Mouse (Mus musculus) heart, embryonic 16.5 days (tissue): ENCODE data around the gene Dlk1. TPM values are rescaled to one million over a fixed set of nuclear protein-coding genes. Genes with fewer than 3 reads are reported as not detected.
"Not testable (repeated sequence)": the region's sequence is repeated elsewhere in the genome, so short reads cannot be mapped to it uniquely, and the experiment has no call there.

Source experiments
- ATAC-seq: fragments of 200-750 bp; cut with Nextera tagmentation; replicated peaks from 2 replicates; pipeline ENCODE4 v1.8.0; 2017; ENCODE audit warnings: moderate number of reproducible peaks; ENCODE audit not compliant: insufficient read depth, low FRiP score; ENCODE audit errors: extremely low read depth
- H3K27ac ChIP-seq: fragments of 300-500 bp; sonication (generic); 2 replicates; pipeline ENCODE4 v1.5.1; 2014; ENCODE audit warnings: mild to moderate bottlenecking, low read length, control low read depth, moderate library complexity
- H3K27me3 ChIP-seq: fragments of 300-500 bp; sonication (generic); 2 replicates; pipeline ENCODE4 v1.6.1; 2014; ENCODE audit warnings: low read length, mixed read lengths; ENCODE audit not compliant: control insufficient read depth, insufficient read depth
- H3K36me3 ChIP-seq: fragments of 300-500 bp; sonication (generic); 2 replicates; pipeline ENCODE4 v1.6.1; 2014; ENCODE audit not compliant: control insufficient read depth, insufficient read depth
- H3K4me1 ChIP-seq: fragments of 300-500 bp; sonication (generic); 2 replicates; pipeline ENCODE4 v1.6.1; 2014; ENCODE audit warnings: low read length, mixed read lengths; ENCODE audit not compliant: control insufficient read depth, insufficient read depth
- H3K4me2 ChIP-seq: fragments of 300-500 bp; sonication (generic); 2 replicates; pipeline ENCODE4 v1.6.1; 2014; ENCODE audit warnings: low read depth, mild to moderate bottlenecking, control low read depth, low read length
- H3K4me3 ChIP-seq: fragments of 300-500 bp; sonication (generic); 2 replicates; pipeline ENCODE4 v1.5.1; 2014; ENCODE audit warnings: mild to moderate bottlenecking, control low read depth, low read length
- H3K9ac ChIP-seq: fragments of 300-500 bp; sonication (generic); 2 replicates; pipeline ENCODE4 v1.6.1; 2014; ENCODE audit warnings: low read length, control low read depth
- H3K9me3 ChIP-seq: fragments of 300-500 bp; sonication (generic); replicated peaks from 2 replicates; pipeline ENCODE4 v1.6.1; 2016; ENCODE audit warnings: low read length; ENCODE audit not compliant: control insufficient read depth
- WGBS: fragments of 180-500 bp; shearing (Covaris S2); extraction: QIAGEN DNeasy Blood & Tissue Kit; methylation state at CpG from one replicate; pipeline ENCODE4 v1.1.7; 2014; 5-methylcytosine and 5-hydroxymethylcytosine counted together
- polyA plus RNA-seq: library from polyadenylated mRNA; unstranded; fragments of >200 nt; fragmentation: Nextera tagmentation; extraction: Ambion mirVana; gene quantifications from 2 replicates; pipeline ENCODE4 v1.2.1, GENCODE M21; 2015

Gene Dlk1
- polyA plus RNA-seq, 1 experiment from 2014 or later: 169 TPM

- H3K4me2 ChIP-seq: peak overlapping the region; percentile 59
- no peaks in the 10 kb centered on the region for H3K36me3 ChIP-seq
- no peak overlapping the region for H3K27ac ChIP-seq
- no peak for ATAC-seq
- H3K27me3 ChIP-seq: peaks cover 63% of the 10 kb centered on the region
- peaks cover 5% of the 10 kb centered on the region; the same call in 1 of the 2 replicates for H3K4me1 ChIP-seq
- no peaks in the 10 kb centered on the region for H3K9me3 ChIP-seq
- WGBS: 33% methylated on average over 10 of the region's 10 CpGs
- no peak overlapping the region; the same call in 1 of the 2 replicates for H3K4me3 ChIP-seq
- no peak overlapping the region for H3K9ac ChIP-seq
Measured at GRCm38 (mm10) chr12:109458896-109459295, 6.3 kb downstream of the Dlk1 start.

- no peak for ATAC-seq
- peak overlapping the region; percentile 59 for H3K4me2 ChIP-seq
- H3K36me3 ChIP-seq: no peaks in the 10 kb centered on the region
- no peaks in the 10 kb centered on the region for H3K9me3 ChIP-seq
- 39% methylated on average over 49 of the region's 49 CpGs for WGBS
- H3K9ac ChIP-seq: 0 out of 2 replicates have a peak overlapping the region, but pooled peaks have one; percentile 13
- peak overlapping the region; percentile 34 for H3K4me3 ChIP-seq
- H3K27ac ChIP-seq: no peak overlapping the region
- peaks cover 55% of the 10 kb centered on the region for H3K27me3 ChIP-seq
- peaks cover 5% of the 10 kb centered on the region; the same call in 1 of the 2 replicates for H3K4me1 ChIP-seq
Measured at GRCm38 (mm10) chr12:109459481-109460401, 7.1 kb downstream of the Dlk1 start.

GRCm38 (mm10) chr12:109462594-109462993, 10.0 kb downstream of the Dlk1 start:
- Histone ChIP-seq H3K4me3 (no peak overlapping the region), H3K36me3 (no peaks in the 10 kb centered on the region), H3K4me1 (peaks cover 5% of the 10 kb centered on the region; the same call in 1 of the 2 replicates), H3K9ac (no peak overlapping the region), H3K27me3 (peaks cover 31% of the 10 kb centered on the region), H3K27ac (no peak overlapping the region), H3K9me3 (no peaks in the 10 kb centered on the region), H3K4me2 (no peak overlapping the region)
- ATAC-seq: no peak
- 65% methylated on average over 10 of the region's 10 CpGs for WGBS

GRCm38 (mm10) chr12:109467417-109467816, 14.8 kb downstream of the Dlk1 start:
- not testable (repeated sequence) for H3K4me2 ChIP-seq, ATAC-seq, H3K27me3 ChIP-seq, H3K4me3 ChIP-seq, H3K27ac ChIP-seq, H3K9me3 ChIP-seq, H3K9ac ChIP-seq, H3K36me3 ChIP-seq, H3K4me1 ChIP-seq
- WGBS: 83% methylated on average over 4 of the region's 4 CpGs

GRCm38 (mm10) chr12:109469793-109470192, 17.2 kb downstream of the Dlk1 start:
- WGBS: 80% methylated on average over 8 of the region's 8 CpGs
- no peaks in the 10 kb centered on the region for H3K9me3 ChIP-seq
- H3K4me2 ChIP-seq: no peak overlapping the region
- ATAC-seq: no peak
- no peaks in the 10 kb centered on the region; the same call in 1 of the 2 replicates for H3K4me1 ChIP-seq
- no peak overlapping the region for H3K27ac ChIP-seq
- no peaks in the 10 kb centered on the region for H3K36me3 ChIP-seq
- no peak overlapping the region for H3K4me3 ChIP-seq
- no peaks in the 10 kb centered on the region for H3K27me3 ChIP-seq
- no peak overlapping the region for H3K9ac ChIP-seq

GRCm38 (mm10) chr12:109472627-109473026, 20.0 kb downstream of the Dlk1 start:
- no peak overlapping the region for H3K27ac ChIP-seq
- no peaks in the 10 kb centered on the region for H3K27me3 ChIP-seq
- H3K9me3 ChIP-seq: no peaks in the 10 kb centered on the region
- WGBS: 83% methylated on average over 11 of the region's 11 CpGs
- H3K36me3 ChIP-seq: no peaks in the 10 kb centered on the region
- no peak overlapping the region for H3K4me2 ChIP-seq
- no peak for ATAC-seq
- H3K9ac ChIP-seq: no peak overlapping the region
- no peaks in the 10 kb centered on the region; the same call in 1 of the 2 replicates for H3K4me1 ChIP-seq
- no peak overlapping the region for H3K4me3 ChIP-seq

- Histone ChIP-seq H3K9me3 (no peaks in the 10 kb centered on the region), H3K4me3 (no peak overlapping the region), H3K36me3 (no peaks in the 10 kb centered on the region), H3K4me2 (no peak overlapping the region), H3K27ac (no peak overlapping the region), H3K9ac (no peak overlapping the region), H3K27me3 (no peaks in the 10 kb centered on the region), H3K4me1 (no peaks in the 10 kb centered on the region; the same call in 1 of the 2 replicates)
- ATAC-seq: peak; percentile 63; the same call in 1 of the 2 replicates
- 23% methylated on average over 6 of the region's 6 CpGs for whole genome bisulfite sequencing
Measured at GRCm38 (mm10) chr12:109473575-109473976, 21.0 kb downstream of the Dlk1 start.

GRCm38 (mm10) chr12:109474187-109474606, 21.6 kb downstream of the Dlk1 start:
- Histone ChIP-seq H3K4me2 (no peak overlapping the region), H3K4me3 (no peak overlapping the region), H3K4me1 (no peaks in the 10 kb centered on the region; the same call in 1 of the 2 replicates), H3K9me3 (no peaks in the 10 kb centered on the region), H3K36me3 (no peaks in the 10 kb centered on the region), H3K9ac (no peak overlapping the region), H3K27ac (no peak overlapping the region; the same call in 1 of the 2 replicates), H3K27me3 (no peaks in the 10 kb centered on the region)
- WGBS: 63% methylated on average over 9 of the region's 9 CpGs
- ATAC-seq: no peak; the same call in 1 of the 2 replicates

GRCm38 (mm10) chr12:109475501-109475900, 22.9 kb downstream of the Dlk1 start:
- no peaks in the 10 kb centered on the region; the same call in 1 of the 2 replicates for H3K4me1 ChIP-seq
- no peak overlapping the region for H3K4me3 ChIP-seq
- H3K9ac ChIP-seq: no peak overlapping the region
- H3K9me3 ChIP-seq: no peaks in the 10 kb centered on the region
- no peaks in the 10 kb centered on the region for H3K36me3 ChIP-seq
- no peak overlapping the region for H3K27ac ChIP-seq
- ATAC-seq: no peak
- H3K27me3 ChIP-seq: no peaks in the 10 kb centered on the region
- H3K4me2 ChIP-seq: no peak overlapping the region
- 62% methylated on average over 4 of the region's 4 CpGs for WGBS
